Mouse (Mus musculus) CD8-positive naive resting alpha-beta T cell, adult 57 days (primary cell): ENCODE results near the gene Zyg11b. TPM values are rescaled to one million over a fixed set of nuclear protein-coding genes. Genes with fewer than 3 reads are reported as not detected.

Experiments used
- total RNA-seq: library from RNA; stranded (reverse); gene quantifications from one replicate; pipeline ENCODE4 v1.2.4, GENCODE M21; 2023

Gene Zyg11b
- 38.9 TPM for total RNA-seq

DNA sequence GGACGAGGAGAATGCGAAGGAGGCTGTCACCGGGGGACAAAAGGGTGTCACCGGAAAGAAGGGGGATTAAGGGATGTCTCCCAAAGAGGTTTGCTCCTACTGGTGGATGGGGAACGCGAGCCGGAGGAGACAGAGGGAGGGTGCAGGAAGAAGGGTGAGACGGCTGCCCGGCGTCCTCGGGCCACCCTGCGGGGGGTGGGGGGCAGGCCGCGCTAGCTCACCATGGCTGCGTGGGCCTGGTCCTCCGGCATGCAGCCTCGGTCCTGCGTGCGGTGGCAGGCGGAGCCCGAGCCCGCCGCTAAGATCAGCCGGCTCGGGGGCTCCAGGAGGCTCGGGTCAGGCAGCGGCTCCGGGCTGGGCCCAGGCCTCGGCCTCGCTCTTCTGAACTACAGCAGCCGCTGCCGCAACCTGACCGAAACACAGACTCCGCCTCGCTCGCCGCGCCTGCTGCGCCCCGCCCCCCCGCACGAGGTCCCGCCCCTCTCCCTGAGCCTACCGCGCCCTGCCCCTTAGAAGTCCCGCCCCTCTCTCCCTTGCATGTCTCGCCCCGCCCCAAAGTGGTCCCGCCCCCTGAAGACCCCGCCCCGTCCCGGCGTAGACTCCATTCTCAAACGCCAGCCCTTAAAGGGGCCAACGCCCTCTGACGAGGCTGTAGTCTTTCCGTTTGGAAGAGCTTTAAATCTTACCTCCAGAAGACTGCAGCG, at the start of gene Zyg11b:
Gene Zyg11b, minus strand, starts transcription at position 427 of the 704 bp plus-strand sequence.

GRCm38 (mm10) chr4:108327730-108328484, 27.0 kb upstream of the Zyg11b start, which contains the start of gene Coa7:
Gene Coa7 (plus strand): TSS chr4:108328140.

DNA sequence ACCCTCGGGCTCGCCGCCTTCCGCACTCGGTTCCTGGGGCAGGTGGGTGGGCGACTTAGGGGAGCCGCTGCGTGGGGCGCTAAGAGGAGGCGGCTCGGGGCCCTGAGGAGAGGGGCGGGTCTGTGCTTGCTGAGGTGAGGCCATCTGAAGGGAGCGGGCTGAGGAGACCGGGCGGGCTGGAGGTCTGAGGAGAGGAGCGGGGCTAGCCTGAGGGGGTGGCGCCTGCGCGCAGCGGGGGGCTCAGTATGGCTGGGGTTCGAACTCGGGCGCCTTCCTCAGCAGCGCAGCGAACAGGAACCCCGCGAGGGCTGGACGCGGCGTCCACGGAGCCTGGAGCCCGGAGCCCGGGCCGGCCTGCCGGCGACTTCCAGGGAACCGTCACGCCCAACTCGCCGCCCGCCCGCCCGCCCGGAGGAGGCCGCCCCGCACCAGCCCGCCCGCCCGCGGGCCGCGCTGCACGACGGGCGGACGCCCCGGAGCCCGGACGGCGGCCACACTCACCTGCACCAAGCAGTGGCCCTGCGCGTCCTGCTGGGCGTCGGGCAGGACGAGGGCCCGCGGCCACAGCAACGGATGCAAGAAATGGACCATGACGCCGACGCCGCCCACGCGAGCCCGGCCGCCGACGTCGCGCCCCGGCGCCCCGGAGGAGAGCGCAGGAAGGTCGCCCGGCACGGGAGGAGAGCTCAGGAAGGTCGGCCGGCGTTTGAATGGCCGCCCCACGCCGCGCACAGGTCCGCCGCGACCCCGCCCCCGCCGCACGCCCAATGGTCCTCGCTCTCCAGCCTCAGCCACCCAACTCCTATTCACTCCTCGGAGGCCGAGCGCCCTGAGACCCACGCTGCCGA, 83.3 kb downstream of the Zyg11b start, which contains the start of gene Zyg11a:
Gene Zyg11a, minus strand, starts transcription at position 717 of the 848 bp plus-strand sequence.

Other genes starting within 250 kb of the Zyg11b start
- 0.83 TPM for gene Podn, start 204.7 kb downstream of the Zyg11b start, total RNA-seq
- 120 TPM for gene Scp2, start 156.1 kb downstream of the Zyg11b start, total RNA-seq
- gene Echdc2, start 135.7 kb downstream of the Zyg11b start, total RNA-seq, result 2.1 TPM
- gene Zyg11a, start 83.0 kb downstream of the Zyg11b start, total RNA-seq, result not detected
- gene Coa7, start 27.0 kb upstream of the Zyg11b start, total RNA-seq, result 22.9 TPM
- gene Shisal2a, start 82.3 kb upstream of the Zyg11b start, total RNA-seq, result not detected
- not detected for gene Gpx7, start 105.9 kb upstream of the Zyg11b start, total RNA-seq
- 159 TPM for gene Tut4, start 158.3 kb upstream of the Zyg11b start, total RNA-seq